Mouse (Mus musculus): ENCODE measurements around the gene Coro7. TPM values are rescaled to one million over a fixed set of nuclear protein-coding genes. Genes with fewer than 3 reads are reported as not detected.

Coro7 gene
- polyA plus RNA-seq, 1 experiment: 31.2 TPM

DNA sequence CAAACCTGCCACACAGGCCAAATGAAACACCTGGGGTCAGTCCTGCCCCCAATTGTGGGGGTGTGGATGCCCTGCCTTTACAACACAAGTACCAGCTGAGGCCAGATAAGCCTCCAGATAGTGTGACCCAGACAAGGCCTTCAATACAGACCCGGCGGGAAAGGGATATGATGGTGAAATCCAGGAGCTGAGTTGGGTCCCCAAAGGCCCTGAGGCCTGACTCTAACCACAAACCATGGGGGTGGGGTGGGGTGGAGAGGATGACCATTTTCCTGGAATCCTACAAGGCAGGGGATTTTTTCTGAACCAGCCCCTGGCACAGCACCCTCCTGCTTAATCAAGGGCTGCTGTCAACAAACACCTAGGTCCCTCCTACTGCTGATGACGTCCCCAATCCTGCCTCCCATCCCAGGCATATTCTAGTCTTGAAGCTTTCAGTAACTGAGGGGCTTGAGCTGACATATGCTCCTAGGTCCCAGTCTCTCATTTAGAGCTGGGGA lies 40.6 kb downstream of the Coro7 start:
- TF ChIP-seq POLR2A (IDR thresholded peaks at IDR 0.05; ENCODE audit: insufficient read depth, low read length) (no peak), CTCF (IDR thresholded peaks at IDR 0.05; ENCODE audit: low read depth, low read length) (no peak), EP300 (IDR thresholded peaks at IDR 0.05; ENCODE audit: insufficient read depth, low read depth, low read length) (no peak)
- H3K4me1 ChIP-seq (ENCODE audit: control insufficient read depth, insufficient read depth, low read length): no peaks in the 10 kb centered on the region
- no peak overlapping the region for H3K27ac ChIP-seq (ENCODE audit: insufficient read depth, low read length)
- no peaks in the 10 kb centered on the region for H3K36me3 ChIP-seq (ENCODE audit: control insufficient read depth, insufficient read depth, low read length, poor library complexity, severe bottlenecking)
- no peak overlapping the region for H3K9ac ChIP-seq (ENCODE audit: low read depth, poor library complexity, severe bottlenecking)
- no peaks in the 10 kb centered on the region for H3K9me3 ChIP-seq (replicated peaks; ENCODE audit: control insufficient read depth, insufficient read depth, low read length, poor library complexity, severe bottlenecking)
- H3K4me3 ChIP-seq (ENCODE audit: low read depth, low read length): no peak overlapping the region
- H3K27me3 ChIP-seq (ENCODE audit: control insufficient read depth, insufficient read depth, low read length, poor library complexity, severe bottlenecking): no peaks in the 10 kb centered on the region

DNA sequence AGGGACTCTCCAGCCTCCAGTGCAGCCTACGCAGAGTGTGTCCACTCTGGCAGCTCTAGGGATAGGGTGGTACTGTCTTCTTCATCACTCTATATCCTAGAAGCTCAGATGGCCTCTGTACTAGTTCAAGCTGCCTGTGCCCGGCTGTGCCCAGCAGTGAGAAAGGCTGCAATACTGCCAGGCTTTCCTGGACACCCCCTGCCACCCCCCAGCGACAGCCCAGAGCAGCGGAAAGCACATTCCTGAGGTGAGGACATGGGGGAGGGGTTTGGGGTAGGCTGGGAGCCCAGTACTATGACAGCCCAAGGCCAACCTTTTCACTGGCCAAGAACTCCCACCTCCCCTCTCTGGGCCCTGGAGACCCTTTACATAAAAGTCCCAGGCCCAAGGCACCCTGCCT lies 43.8 kb downstream of the Coro7 start:
- H3K9ac ChIP-seq (ENCODE audit: low read depth, poor library complexity, severe bottlenecking): no peak overlapping the region
- H3K27ac ChIP-seq (ENCODE audit: insufficient read depth, low read length): no peak overlapping the region

DNA sequence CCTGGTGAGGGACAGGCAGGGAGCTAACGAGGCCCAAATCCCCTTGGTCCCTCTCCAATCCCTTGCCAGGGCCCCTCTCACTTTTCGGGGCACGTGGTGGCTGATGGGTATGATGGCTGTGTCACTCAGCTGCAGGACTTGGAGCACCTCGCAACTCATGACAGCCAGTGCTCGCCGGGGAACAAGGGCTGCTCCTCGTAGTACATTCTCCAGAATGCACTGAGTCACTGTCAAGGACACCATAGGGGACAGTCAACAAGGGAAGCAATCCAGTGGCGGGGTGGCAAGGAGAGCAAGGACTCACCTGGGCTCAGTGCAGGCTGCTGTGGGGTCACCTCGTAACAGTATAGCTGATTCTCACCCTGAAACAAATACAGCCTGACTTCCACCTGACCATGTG lies 44.9 kb downstream of the Coro7 start:
- Histone ChIP-seq H3K36me3 (ENCODE audit: control insufficient read depth, insufficient read depth, low read length, poor library complexity, severe bottlenecking) (no peaks in the 10 kb centered on the region), H3K27me3 (ENCODE audit: control insufficient read depth, insufficient read depth, low read length, poor library complexity, severe bottlenecking) (no peaks in the 10 kb centered on the region)

More for the DNA sequence above, 43.8 kb downstream of the Coro7 start:
- Histone ChIP-seq H3K9me3 (replicated peaks; ENCODE audit: control insufficient read depth, insufficient read depth, low read length, poor library complexity, severe bottlenecking) (no peaks in the 10 kb centered on the region), H3K4me3 (ENCODE audit: low read depth, low read length) (no peak overlapping the region), H3K27me3 (ENCODE audit: control insufficient read depth, insufficient read depth, low read length, poor library complexity, severe bottlenecking) (no peaks in the 10 kb centered on the region), H3K36me3 (ENCODE audit: control insufficient read depth, insufficient read depth, low read length, poor library complexity, severe bottlenecking) (no peaks in the 10 kb centered on the region), H3K4me1 (ENCODE audit: control insufficient read depth, insufficient read depth, low read length) (no peaks in the 10 kb centered on the region)
- TF ChIP-seq CTCF (IDR thresholded peaks at IDR 0.05; ENCODE audit: low read depth, low read length) (no peak), POLR2A (IDR thresholded peaks at IDR 0.05; ENCODE audit: insufficient read depth, low read length) (no peak), EP300 (IDR thresholded peaks at IDR 0.05; ENCODE audit: insufficient read depth, low read depth, low read length) (no peak)

DNA sequence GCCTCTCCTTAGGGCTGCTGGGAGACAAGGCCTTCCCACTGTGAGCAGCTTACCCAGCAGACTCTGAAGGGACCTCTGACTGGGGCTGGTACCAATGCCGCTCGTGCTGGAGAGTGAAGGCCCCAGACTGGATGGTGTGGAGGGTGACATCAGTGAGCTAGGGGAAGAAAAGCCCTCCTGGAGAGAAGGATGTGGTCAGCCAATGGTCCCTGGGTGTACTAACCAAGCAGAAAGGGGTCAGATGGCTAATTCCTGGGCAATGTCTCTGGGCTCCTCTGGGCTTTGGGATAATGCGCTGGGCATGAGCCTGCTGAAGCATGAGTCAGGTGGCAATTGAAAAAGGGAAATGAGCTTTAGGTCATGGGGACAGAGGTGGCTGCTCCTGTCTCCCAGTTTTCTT lies 45.9 kb downstream of the Coro7 start:
- no peak overlapping the region for H3K4me3 ChIP-seq (ENCODE audit: low read depth, low read length)
- no peaks in the 10 kb centered on the region for H3K27me3 ChIP-seq (ENCODE audit: control insufficient read depth, insufficient read depth, low read length, poor library complexity, severe bottlenecking)
- no peaks in the 10 kb centered on the region for H3K36me3 ChIP-seq (ENCODE audit: control insufficient read depth, insufficient read depth, low read length, poor library complexity, severe bottlenecking)
- H3K9ac ChIP-seq (ENCODE audit: low read depth, poor library complexity, severe bottlenecking): no peak overlapping the region
- no peaks in the 10 kb centered on the region for H3K9me3 ChIP-seq (replicated peaks; ENCODE audit: control insufficient read depth, insufficient read depth, low read length, poor library complexity, severe bottlenecking)
- TF ChIP-seq POLR2A (IDR thresholded peaks at IDR 0.05; ENCODE audit: insufficient read depth, low read length): no peak
- no peak for TF ChIP-seq EP300 (IDR thresholded peaks at IDR 0.05; ENCODE audit: insufficient read depth, low read depth, low read length)
- no peak for TF ChIP-seq CTCF (IDR thresholded peaks at IDR 0.05; ENCODE audit: low read depth, low read length)
- H3K27ac ChIP-seq (ENCODE audit: insufficient read depth, low read length): no peak overlapping the region
- H3K4me1 ChIP-seq (ENCODE audit: control insufficient read depth, insufficient read depth, low read length): peaks cover 2% of the 10 kb centered on the region

More for the DNA sequence above, 44.9 kb downstream of the Coro7 start:
- TF ChIP-seq POLR2A (IDR thresholded peaks at IDR 0.05; ENCODE audit: insufficient read depth, low read length) (no peak), EP300 (IDR thresholded peaks at IDR 0.05; ENCODE audit: insufficient read depth, low read depth, low read length) (no peak), CTCF (IDR thresholded peaks at IDR 0.05; ENCODE audit: low read depth, low read length) (no peak)
- no peak overlapping the region for H3K4me3 ChIP-seq (ENCODE audit: low read depth, low read length)
- peaks cover 2% of the 10 kb centered on the region for H3K4me1 ChIP-seq (ENCODE audit: control insufficient read depth, insufficient read depth, low read length)
- no peak overlapping the region for H3K9ac ChIP-seq (ENCODE audit: low read depth, poor library complexity, severe bottlenecking)
- H3K9me3 ChIP-seq (replicated peaks; ENCODE audit: control insufficient read depth, insufficient read depth, low read length, poor library complexity, severe bottlenecking): no peaks in the 10 kb centered on the region
- no peak overlapping the region for H3K27ac ChIP-seq (ENCODE audit: insufficient read depth, low read length)

DNA sequence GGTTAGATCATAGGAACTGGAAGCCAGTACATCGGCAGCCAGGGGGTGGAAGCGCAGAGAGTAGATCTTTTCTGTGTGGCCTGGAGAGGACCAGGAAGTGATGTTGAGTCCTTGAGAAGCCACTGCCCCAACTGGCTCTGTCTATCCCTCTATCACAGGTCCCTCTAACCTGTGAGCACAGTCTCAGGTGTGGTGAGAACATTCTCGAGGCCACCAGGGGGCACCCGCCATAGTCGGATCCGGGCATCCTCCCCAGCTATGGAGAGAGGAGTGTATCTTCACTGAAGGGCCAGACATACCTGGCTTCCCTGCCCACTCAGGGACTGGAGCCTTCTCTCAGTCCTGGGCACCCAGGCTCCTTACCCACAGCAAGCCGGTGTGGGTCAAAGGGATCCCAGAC lies 47.5 kb downstream of the Coro7 start:
- no peaks in the 10 kb centered on the region for H3K36me3 ChIP-seq (ENCODE audit: control insufficient read depth, insufficient read depth, low read length, poor library complexity, severe bottlenecking)
- H3K9ac ChIP-seq (ENCODE audit: low read depth, poor library complexity, severe bottlenecking): no peak overlapping the region
- TF ChIP-seq POLR2A (IDR thresholded peaks at IDR 0.05; ENCODE audit: insufficient read depth, low read length) (no peak), CTCF (IDR thresholded peaks at IDR 0.05; ENCODE audit: low read depth, low read length) (peak; percentile 75), EP300 (IDR thresholded peaks at IDR 0.05; ENCODE audit: insufficient read depth, low read depth, low read length) (no peak)
- H3K27ac ChIP-seq (ENCODE audit: insufficient read depth, low read length): no peak overlapping the region
- no peaks in the 10 kb centered on the region for H3K27me3 ChIP-seq (ENCODE audit: control insufficient read depth, insufficient read depth, low read length, poor library complexity, severe bottlenecking)
- H3K4me3 ChIP-seq (ENCODE audit: low read depth, low read length): no peak overlapping the region
- peaks cover 2% of the 10 kb centered on the region for H3K4me1 ChIP-seq (ENCODE audit: control insufficient read depth, insufficient read depth, low read length)
- H3K9me3 ChIP-seq (replicated peaks; ENCODE audit: control insufficient read depth, insufficient read depth, low read length, poor library complexity, severe bottlenecking): no peaks in the 10 kb centered on the region

DNA sequence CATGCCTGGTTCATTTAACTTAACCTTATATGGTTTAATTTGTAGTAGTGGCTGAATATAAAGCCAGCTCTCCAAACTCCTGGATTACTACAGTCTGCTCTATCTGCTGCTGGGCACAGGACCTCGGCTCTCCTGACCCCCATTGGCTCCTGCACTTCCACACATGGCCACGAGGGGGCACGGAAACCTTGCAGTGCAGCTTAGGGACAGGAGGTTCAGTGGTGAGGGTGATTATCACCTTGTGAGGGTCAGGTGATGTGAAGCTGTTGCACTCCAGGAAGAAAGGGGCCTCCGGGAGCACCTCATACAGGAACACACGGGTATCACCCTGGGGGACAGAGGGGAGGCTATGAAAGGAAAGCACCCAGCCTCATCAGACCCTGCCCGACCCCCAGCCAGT lies 49.6 kb downstream of the Coro7 start:
- Histone ChIP-seq H3K27me3 (ENCODE audit: control insufficient read depth, insufficient read depth, low read length, poor library complexity, severe bottlenecking) (no peaks in the 10 kb centered on the region), H3K27ac (ENCODE audit: insufficient read depth, low read length) (no peak overlapping the region), H3K4me1 (ENCODE audit: control insufficient read depth, insufficient read depth, low read length) (peaks cover 2% of the 10 kb centered on the region), H3K4me3 (ENCODE audit: low read depth, low read length) (no peak overlapping the region), H3K36me3 (ENCODE audit: control insufficient read depth, insufficient read depth, low read length, poor library complexity, severe bottlenecking) (no peaks in the 10 kb centered on the region), H3K9me3 (replicated peaks; ENCODE audit: control insufficient read depth, insufficient read depth, low read length, poor library complexity, severe bottlenecking) (no peaks in the 10 kb centered on the region), H3K9ac (ENCODE audit: low read depth, poor library complexity, severe bottlenecking) (no peak overlapping the region)
- TF ChIP-seq CTCF (IDR thresholded peaks at IDR 0.05; ENCODE audit: low read depth, low read length) (peak; percentile 98), POLR2A (IDR thresholded peaks at IDR 0.05; ENCODE audit: insufficient read depth, low read length) (no peak), EP300 (IDR thresholded peaks at IDR 0.05; ENCODE audit: insufficient read depth, low read depth, low read length) (0 out of 2 replicates have a peak, but pooled peaks have one; percentile 35)
